Mouse (Mus musculus): Measurements from ENCODE around the gene AU022252.
A peak's percentile ranks its signal among the peaks of the same experiment; 100 is the strongest.
"Not testable (repeated sequence)": the region's sequence is repeated elsewhere in the genome, so short reads cannot be mapped to it uniquely, and the experiment has no call there.

The AU022252 gene

DNA sequence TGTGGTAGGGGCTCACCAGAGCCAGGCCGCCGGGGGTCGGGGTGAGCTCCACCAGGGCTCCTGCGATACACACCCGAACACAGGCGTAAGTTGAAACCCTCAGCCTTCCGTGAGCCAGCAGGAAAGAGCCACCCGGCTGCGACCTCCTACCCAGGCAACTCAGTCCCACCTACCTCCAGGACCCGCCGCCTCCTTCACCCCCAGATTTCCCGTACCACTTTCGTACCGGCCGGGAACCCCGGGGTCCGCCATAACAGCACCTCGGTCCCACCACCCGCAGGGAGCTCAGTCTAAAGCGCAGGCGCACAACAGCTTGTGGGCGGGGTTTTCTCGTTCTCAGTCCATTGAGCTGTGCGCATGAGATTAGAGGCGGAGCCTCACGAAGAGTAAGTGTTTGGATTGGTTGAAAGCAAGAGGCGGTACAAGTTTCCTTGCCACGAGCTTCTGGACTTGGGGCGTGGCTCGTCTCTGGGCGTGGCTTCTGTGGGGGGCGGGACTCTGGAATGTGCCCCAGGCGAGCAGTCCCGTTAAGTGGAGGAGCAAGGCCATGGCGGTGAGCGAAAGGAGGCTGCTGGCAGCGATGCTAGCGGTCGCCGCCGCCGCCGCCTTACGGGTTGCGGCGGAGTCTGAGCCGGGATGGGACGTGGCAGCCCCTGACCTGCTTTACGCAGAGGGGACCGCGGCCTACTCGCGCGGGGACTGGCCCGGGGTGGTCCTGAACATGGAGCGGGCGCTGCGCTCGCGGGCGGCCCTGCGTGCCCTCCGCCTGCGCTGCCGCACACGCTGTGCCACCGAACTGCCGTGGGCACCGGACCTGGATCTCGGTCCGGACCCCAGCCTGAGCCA, at the start of gene AU022252, which contains the start of gene P3h1:
TSS of gene AU022252 (minus strand) at position 303 of the 846 bp plus-strand sequence.
TSS of gene P3h1 (plus strand) at position 506 of the 846 bp plus-strand sequence.
- DNase-seq (ENCODE audit: low read depth): peak; percentile 100

DNA sequence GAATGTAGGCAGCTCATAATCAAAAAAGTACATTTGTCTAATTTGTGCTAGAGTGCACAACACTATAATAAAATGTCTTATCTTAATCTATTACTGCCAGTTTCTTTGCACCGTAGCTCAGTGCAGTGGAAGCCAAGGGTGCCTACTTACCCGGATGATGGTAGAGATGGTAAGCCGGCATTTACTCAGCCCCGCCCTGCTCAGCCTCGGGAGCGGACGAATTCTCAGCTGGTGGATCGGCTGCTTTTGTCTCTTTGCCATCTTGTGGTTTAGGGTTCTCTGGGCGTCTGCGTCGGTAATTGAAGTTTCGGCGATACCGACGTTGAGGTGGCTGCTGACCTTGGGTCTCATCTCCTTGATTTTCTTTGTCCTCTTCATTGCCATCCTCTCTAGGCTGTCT, 46.3 kb upstream of the AU022252 start:
- not testable (repeated sequence) for DNase-seq (ENCODE audit: low read depth)

GRCm38 (mm10) chr4:119275726-119276125, 43.2 kb upstream of the AU022252 start:
- no peak for DNase-seq (ENCODE audit: low read depth)

DNA sequence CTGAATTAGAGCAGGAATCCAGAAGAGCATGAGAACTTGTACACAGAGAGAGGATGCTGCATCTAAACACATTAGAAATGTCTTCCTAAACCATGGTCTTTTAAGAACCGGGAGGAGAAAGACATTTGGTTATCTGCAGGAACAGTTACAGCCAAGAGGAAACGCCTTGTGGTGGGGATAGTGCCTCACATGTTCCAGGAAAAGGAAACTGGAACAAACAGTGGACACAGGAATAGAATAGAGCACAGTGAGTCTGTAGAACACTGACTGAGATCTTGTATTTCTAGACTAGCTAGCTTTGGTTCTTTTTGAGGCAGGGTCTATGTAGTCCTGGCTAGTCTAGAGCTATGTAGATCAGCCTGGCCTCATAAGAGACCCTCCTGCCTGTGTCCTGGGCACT, 42.7 kb upstream of the AU022252 start:
- DNase-seq (ENCODE audit: low read depth): no peak

GRCm38 (mm10) chr4:119274627-119275026, 42.1 kb upstream of the AU022252 start:
- DNase-seq (ENCODE audit: low read depth): no peak

DNA sequence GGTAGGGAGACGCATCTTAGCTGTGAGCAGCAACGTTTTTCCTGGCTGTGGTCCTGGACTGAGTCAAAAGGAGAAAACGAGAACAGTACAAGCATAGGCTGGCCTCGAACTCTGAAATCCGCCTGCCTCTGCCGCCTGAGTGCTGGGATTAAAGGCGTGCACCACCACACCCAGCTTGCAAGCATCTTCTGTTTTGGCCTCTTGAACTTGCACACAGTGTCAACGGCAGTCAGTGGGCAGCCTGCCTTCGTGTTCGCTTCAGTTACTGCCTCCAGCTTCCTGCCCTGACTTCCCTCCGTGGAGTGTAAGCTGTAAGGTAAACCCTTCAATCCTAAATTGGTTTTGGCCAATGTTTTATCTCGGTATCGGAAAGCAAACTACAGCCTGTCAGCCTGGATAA, 34.1 kb upstream of the AU022252 start:
- no peak for DNase-seq (ENCODE audit: low read depth)

- no peak for DNase-seq (ENCODE audit: low read depth)
Observed at GRCm38 (mm10) chr4:119263459-119263858, 30.9 kb upstream of the AU022252 start.

DNA sequence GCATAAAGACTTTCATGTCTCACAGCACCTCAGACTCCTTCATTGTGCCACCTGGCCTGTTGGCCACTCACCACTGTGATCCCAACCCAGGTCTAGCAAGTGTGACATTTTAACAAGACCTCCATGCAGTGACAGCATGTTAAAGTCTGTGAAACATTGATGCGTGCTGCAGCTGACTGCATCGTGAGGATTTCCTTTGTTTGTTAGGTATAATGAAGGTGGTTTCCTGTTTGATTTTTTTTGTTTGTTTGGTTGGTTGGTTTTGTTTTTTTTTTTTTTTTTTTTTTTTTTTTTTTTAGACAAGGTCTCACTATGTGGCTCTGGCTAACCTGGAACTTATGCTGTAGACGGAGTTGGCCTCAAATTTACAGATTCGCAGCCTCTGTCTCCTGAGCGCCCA, 30.0 kb upstream of the AU022252 start:
- DNase-seq (ENCODE audit: low read depth): no peak

DNA sequence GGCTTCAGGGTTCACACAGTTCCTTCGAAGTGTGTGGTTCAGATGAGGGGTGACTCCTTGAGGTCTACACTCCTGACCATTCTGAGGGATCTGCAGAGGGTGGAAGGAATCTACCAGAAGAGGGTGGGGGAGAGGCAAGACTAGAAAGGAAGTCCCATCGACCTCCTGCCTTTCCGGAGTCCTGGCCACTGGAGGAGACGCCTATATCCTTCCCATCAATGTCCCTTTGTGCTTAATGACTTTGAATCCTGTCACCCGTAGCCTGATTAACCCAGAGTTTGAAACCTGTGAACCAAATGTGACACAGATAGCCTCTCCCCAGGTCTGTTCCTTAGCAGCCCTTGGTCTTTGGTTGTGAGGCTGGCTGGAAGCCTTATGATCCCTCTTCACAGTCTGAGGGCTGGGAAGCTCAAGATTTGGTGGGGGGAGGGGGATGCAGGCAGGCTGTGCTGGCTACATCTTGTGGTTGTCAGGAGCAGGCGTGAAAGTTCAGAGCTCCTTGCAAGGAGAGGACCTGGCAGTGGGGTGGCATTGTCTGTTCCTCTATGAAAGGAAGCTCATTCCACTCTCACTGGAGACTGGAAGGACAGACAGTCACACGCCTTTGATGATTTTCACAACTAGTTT, 28.7 kb upstream of the AU022252 start:
- no peak for DNase-seq (ENCODE audit: low read depth)

DNA sequence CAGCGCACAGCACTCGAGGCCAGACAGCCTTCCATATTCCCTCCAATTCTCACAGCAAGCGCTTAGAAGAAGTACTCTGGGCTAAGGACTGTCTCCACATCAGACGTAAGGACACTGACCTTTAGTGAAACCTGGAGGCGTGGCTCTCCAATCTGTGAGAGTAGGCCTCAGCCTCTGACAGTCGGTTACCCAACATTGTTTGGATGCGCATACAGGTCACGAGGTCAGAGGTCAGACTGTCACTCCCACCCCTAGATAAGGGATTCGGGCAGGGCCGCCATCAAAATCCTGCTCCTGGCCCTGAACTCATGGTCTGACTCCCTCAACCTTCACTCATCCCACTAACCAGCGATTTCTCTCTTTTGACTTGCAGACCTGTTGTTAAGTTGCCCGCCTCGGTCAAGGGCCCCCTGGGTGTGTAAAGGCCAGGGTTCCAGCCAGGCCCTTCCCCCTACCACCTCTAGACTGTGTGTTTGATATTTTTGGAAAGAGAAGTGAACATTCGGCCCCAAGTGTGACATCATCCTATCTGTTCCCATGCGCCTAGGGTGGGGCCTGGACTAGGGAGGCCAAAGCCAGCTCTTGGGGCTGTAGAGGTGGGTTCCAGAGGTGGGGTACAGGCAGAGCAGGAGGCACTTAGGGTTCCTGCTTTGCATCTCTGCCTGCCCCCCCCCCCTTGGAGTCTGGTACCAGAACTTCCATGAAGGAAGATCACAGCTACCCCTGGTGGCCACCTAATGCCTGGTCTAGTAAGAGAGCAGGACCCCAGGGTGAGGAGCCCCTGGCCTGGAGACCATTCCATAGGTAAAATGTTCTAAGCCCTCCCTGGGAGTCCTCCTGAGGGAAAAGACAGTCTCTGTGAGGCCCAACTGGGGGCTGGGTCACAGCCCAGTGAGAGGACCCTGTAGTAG, 27.1 kb upstream of the AU022252 start:
- no peak for DNase-seq (ENCODE audit: low read depth)

DNA sequence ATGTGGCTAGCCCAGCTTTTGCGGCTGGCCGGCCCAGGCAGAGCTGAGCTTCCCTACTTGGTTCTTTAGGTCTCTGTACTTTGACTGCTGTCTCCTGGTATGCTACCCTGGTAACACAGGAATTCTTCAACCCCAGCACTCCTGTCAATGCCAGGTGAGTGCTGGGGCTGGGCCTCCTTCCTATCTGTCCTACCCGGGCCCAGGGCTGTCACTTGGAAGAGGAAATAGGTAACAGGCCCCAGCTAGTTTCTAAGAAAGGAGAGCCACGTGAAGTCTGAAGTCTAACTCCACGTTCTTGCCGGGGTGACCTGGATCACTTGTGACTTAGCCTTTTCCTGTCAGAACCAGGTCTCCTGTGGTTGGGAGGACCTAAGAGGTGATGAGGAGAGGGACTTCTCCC, 24.6 kb upstream of the AU022252 start:
- DNase-seq (ENCODE audit: low read depth): no peak

DNA sequence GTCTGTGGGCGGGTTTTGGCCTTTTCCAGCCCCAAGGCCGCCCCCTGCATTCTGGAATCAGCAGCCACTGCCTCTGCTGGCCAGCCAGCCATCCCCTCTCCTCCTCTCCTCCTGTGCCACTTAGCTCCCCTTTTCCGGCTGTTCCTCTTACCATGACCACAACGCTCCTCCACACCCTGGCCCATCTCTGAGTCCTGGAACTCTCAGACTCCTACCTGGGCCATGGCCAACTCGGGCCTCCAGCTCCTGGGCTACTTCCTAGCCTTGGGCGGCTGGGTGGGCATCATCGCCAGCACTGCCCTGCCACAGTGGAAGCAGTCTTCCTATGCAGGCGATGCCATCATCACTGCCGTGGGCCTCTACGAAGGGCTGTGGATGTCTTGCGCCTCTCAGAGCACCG, 22.8 kb upstream of the AU022252 start, which contains the start of gene Cldn19:
TSS of gene Cldn19 (plus strand) at position 64 of the 400 bp plus-strand sequence.
- DNase-seq (ENCODE audit: low read depth): no peak

DNA sequence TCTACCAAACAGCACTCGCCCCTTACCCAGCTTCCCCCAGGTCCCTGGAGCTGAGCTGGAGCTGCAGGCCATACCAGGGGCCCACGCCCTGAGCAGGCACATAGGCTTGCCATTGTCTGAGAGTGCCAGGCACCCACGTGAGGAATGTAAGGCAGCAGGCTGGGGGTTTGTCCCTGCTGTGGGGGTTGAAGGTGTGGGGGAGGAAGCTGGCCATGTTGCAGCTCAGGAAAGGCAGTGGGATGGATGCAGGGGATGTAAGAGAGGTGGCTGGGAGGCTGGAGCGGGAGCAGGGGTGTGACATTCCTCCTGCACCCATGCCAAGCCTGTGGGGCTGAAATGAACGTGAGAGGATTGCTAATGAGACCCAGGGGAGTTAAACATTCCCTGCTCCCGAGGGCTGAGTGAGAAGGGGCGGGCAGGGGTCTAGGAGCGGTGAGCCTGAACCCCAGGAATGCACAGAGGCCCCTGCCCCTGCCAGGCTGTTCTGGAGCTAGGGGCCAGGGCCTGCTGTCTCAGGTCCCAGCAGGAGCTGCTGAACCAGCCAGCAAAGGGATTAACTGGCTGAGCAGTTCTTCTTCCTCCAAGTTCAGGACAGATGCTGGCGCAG, 21.6 kb upstream of the AU022252 start:
- no peak for DNase-seq (ENCODE audit: low read depth)

GRCm38 (mm10) chr4:119252025-119252808, 19.7 kb upstream of the AU022252 start:
- DNase-seq (ENCODE audit: low read depth): no peak

- DNase-seq (ENCODE audit: low read depth): no peak
Observed at GRCm38 (mm10) chr4:119248407-119248965, 16.0 kb upstream of the AU022252 start.

DNA sequence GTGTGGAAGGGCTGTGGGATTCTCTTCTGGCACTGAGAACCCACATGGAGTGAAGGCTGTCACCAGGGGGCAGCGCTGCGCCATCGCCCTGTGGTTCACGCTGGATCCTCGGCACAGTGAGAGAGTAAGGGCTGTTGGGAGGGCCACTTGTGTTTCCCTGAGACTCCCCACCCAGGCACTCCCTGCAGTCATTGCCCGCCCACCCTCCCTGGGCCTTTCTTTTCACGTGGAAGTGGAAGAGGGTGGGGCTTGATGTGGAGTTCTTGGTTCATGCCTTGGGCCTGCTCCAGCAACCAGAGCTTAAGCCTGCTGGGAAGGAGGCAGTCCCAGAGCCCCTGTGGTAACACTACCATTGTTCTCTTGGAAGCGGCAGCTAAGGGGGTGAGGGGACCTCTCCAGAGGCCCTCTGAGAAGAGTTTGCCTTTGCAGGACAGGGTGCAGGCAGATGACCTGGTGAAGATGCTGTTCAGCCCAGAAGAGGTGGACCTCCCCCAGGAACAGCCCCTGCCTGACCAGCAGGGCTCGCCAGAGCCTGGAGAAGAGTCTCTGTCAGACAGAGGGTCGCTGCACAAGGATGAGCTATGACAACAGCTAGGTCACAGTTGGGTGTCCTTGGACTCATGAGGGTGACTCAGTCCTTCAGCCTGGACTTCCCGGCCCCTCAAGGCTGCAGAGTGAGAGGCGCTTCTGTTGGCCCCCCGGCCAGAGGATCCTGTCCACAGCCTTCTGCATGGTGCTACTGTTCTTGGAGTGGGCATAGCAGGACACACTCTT, 15.1 kb upstream of the AU022252 start:
- peak; percentile 49 for DNase-seq (ENCODE audit: low read depth)

- DNase-seq (ENCODE audit: low read depth): no peak
Observed at GRCm38 (mm10) chr4:119246688-119247225, 14.2 kb upstream of the AU022252 start.

DNA sequence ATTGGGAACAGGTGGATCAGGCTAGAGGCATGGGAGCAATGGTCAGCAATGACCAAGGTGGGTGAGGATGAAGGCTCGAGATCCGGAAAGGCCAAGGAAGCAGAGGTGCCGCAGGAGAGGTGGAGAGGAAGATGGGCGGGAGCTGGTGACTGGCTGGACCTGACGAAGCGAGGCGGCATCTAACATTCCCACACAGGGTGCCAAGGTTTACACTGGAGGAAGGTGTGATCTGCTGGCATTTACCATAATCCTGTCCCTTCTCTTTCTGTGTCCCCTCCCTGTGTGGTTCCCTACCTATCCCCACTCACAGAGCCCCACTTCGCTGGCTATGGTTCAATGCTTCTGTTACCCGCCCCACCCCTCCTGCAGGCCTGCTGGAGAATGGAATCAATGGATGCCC, 13.4 kb upstream of the AU022252 start:
- no peak for DNase-seq (ENCODE audit: low read depth)

DNA sequence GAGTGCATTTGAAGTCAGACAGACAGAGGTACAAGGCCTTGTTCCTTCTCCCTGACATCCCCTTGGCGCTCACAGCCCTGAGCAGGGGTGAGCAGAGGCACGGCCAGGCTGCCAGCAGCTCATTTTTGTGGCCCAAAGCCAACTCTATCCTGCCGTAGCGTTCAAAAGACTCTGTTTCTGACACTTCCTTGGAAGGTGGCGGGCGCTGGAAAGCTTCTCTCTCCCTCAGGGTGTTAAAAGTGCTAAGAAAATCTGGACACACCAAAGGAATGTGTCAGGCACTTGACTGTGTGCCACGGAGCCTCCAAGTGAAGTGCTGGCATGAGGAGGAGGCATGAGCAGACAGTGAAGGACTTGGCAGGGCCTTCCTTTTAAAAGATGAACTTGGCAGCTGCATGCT, 13.0 kb upstream of the AU022252 start:
- DNase-seq (ENCODE audit: low read depth): no peak

Measured in c-Kit-positive CD71-negative TER-119-negative erythroid progenitor cells, embryonic 14.5 days (primary cell).